Comparison of ENCODE assay signal across 16 mouse cellular contexts in genomic region chr3:59021236-59021635, GRCm38 (mm10). TPM values are rescaled to one million over a fixed set of nuclear protein-coding genes. Genes with fewer than 3 reads are reported as not detected.
DNase-seq lines count a peak whose midpoint lies in the region; ATAC-seq and TF ChIP-seq lines count a peak whose summit lies in the region.
"Had no signal": no experiment of that assay in that cellular context is flagged by ENCODE, and none has a peak within 500 bp of the region (broad histone marks: within the 10 kb centered on the region; RNA-seq: fewer than 3 reads in every experiment).

No protein-coding gene starts in this region.

- no peak for TF ChIP-seq CTCF in midbrain, postnatal 0 days (IDR thresholded peaks at IDR 0.05)
- no peak for TF ChIP-seq CTCF in stomach, postnatal 0 days (IDR thresholded peaks at IDR 0.05; ENCODE audit: low read depth)

- peaks cover 5% of the 10 kb centered on the region for H3K4me1 ChIP-seq in midbrain, embryonic 12.5 days
- H3K4me1 ChIP-seq in midbrain, embryonic 13.5 days (replicated peaks): peaks cover 8% of the 10 kb centered on the region; the same call in 1 of the 2 replicates
- peaks cover 13% of the 10 kb centered on the region for H3K4me1 ChIP-seq in forebrain, embryonic 13.5 days
- H3K4me1 ChIP-seq in midbrain, postnatal 0 days (ENCODE audit: insufficient read depth, low read length): no peaks in the 10 kb centered on the region
- no peaks in the 10 kb centered on the region for H3K4me1 ChIP-seq in stomach, postnatal 0 days (replicated peaks; ENCODE audit: control insufficient read depth, insufficient read depth)

- H3K9me3 ChIP-seq in midbrain, embryonic 12.5 days: no peaks in the 10 kb centered on the region
- H3K9me3 ChIP-seq in midbrain, embryonic 13.5 days: no peaks in the 10 kb centered on the region
- no peaks in the 10 kb centered on the region for H3K9me3 ChIP-seq in forebrain, embryonic 13.5 days (replicated peaks)
- no peaks in the 10 kb centered on the region for H3K9me3 ChIP-seq in midbrain, postnatal 0 days (ENCODE audit: low read length)
- H3K9me3 ChIP-seq in stomach, postnatal 0 days (ENCODE audit: control insufficient read depth, low read length): no peaks in the 10 kb centered on the region
- H3K9me3 ChIP-seq: heart, embryonic 13.5 days had no signal

- H3K4me2 ChIP-seq in midbrain, embryonic 12.5 days (replicated peaks): no peak overlapping the region
- H3K4me2 ChIP-seq in midbrain, embryonic 13.5 days (replicated peaks): no peak overlapping the region
- no peak overlapping the region for H3K4me2 ChIP-seq in forebrain, embryonic 13.5 days
- H3K4me2 ChIP-seq in midbrain, postnatal 0 days (ENCODE audit: low read depth, low read length, poor library complexity, severe bottlenecking): no peak overlapping the region
- no peak overlapping the region for H3K4me2 ChIP-seq in stomach, postnatal 0 days (replicated peaks; ENCODE audit: low read depth)
- H3K4me2 ChIP-seq: heart, embryonic 13.5 days; lung, embryonic 14.5 days had no signal

- no peak for TF ChIP-seq EP300 in stomach, postnatal 0 days (optimal IDR thresholded peaks at IDR 0.05)

- peak; percentile 71 for DNase-seq in cerebellum, adult 9-10 months
- DNase-seq in midbrain, postnatal 0 days (ENCODE audit: low spot score): no peak
- no peak for DNase-seq in stomach, postnatal 0 days (ENCODE audit: low spot score)
- DNase-seq in urinary bladder, postnatal 4 days (ENCODE audit: low spot score in 2 of 2): no peak
- no peak for DNase-seq in embryo, embryonic 9.5 days (ENCODE audit: extremely low spot score)
- DNase-seq: adrenal gland, postnatal 14 days; gastrocnemius, postnatal 14 days; kidney, adult 11 months; lung, embryonic 14.5 days; thymus, adult 2 months had no signal

- no peak overlapping the region for H3K27ac ChIP-seq in midbrain, embryonic 12.5 days (replicated peaks)
- no peak overlapping the region for H3K27ac ChIP-seq in midbrain, embryonic 13.5 days
- no peak overlapping the region for H3K27ac ChIP-seq in forebrain, embryonic 13.5 days
- H3K27ac ChIP-seq in midbrain, postnatal 0 days (ENCODE audit: low read depth, low read length): no peak overlapping the region
- H3K27ac ChIP-seq in stomach, postnatal 0 days (replicated peaks): no peak overlapping the region
- H3K27ac ChIP-seq: heart, embryonic 13.5 days; layer of hippocampus, adult 2 months had no signal

- 62% methylated on average over 8 of the region's 8 CpGs for WGBS in midbrain, embryonic 12.5 days
- 66% methylated on average over 8 of the region's 8 CpGs for WGBS in midbrain, embryonic 13.5 days
- 52% methylated on average over 8 of the region's 8 CpGs for WGBS in forebrain, embryonic 13.5 days
- 57% methylated on average over 8 of the region's 8 CpGs for WGBS in midbrain, postnatal 0 days
- WGBS in stomach, postnatal 0 days: 51% methylated on average over 8 of the region's 8 CpGs

- H3K36me3 ChIP-seq in midbrain, embryonic 12.5 days: no peaks in the 10 kb centered on the region
- H3K36me3 ChIP-seq in midbrain, embryonic 13.5 days: no peaks in the 10 kb centered on the region
- H3K36me3 ChIP-seq in forebrain, embryonic 13.5 days (ENCODE audit: poor library complexity, severe bottlenecking): no peaks in the 10 kb centered on the region
- H3K36me3 ChIP-seq in midbrain, postnatal 0 days (ENCODE audit: insufficient read depth, low read length): no peaks in the 10 kb centered on the region
- H3K36me3 ChIP-seq in stomach, postnatal 0 days (ENCODE audit: control insufficient read depth, insufficient read depth, low read length): no peaks in the 10 kb centered on the region
- H3K36me3 ChIP-seq: heart, embryonic 13.5 days had no signal

- H3K9ac ChIP-seq in midbrain, embryonic 12.5 days (replicated peaks): no peak overlapping the region
- H3K9ac ChIP-seq in midbrain, embryonic 13.5 days (replicated peaks): no peak overlapping the region
- H3K9ac ChIP-seq in forebrain, embryonic 13.5 days: peak overlapping the region; percentile 41; the same call in 1 of the 2 replicates
- 0 out of 2 replicates have a peak overlapping the region, but pooled peaks have one; percentile 20 for H3K9ac ChIP-seq in midbrain, postnatal 0 days (replicated peaks; ENCODE audit: low read length, poor library complexity, severe bottlenecking)
- no peak overlapping the region for H3K9ac ChIP-seq in stomach, postnatal 0 days (ENCODE audit: low read length)
- H3K9ac ChIP-seq: heart, embryonic 13.5 days; lung, embryonic 14.5 days had no signal

- H3K27me3 ChIP-seq in midbrain, embryonic 12.5 days: no peaks in the 10 kb centered on the region
- H3K27me3 ChIP-seq in midbrain, embryonic 13.5 days: no peaks in the 10 kb centered on the region
- no peaks in the 10 kb centered on the region for H3K27me3 ChIP-seq in forebrain, embryonic 13.5 days
- H3K27me3 ChIP-seq in midbrain, postnatal 0 days (ENCODE audit: insufficient read depth, low read length): no peaks in the 10 kb centered on the region
- H3K27me3 ChIP-seq in stomach, postnatal 0 days (ENCODE audit: control insufficient read depth, insufficient read depth, low read length): no peaks in the 10 kb centered on the region
- H3K27me3 ChIP-seq: heart, embryonic 13.5 days had no signal

- peak; percentile 48; the same call in 1 of the 2 replicates for ATAC-seq in midbrain, embryonic 12.5 days (ENCODE audit: low FRiP score, low read depth)
- ATAC-seq in midbrain, embryonic 13.5 days: no peak
- ATAC-seq in forebrain, embryonic 13.5 days: peak; percentile 44
- ATAC-seq in midbrain, postnatal 0 days (ENCODE audit: low FRiP score): no peak
- no peak for ATAC-seq in stomach, postnatal 0 days (ENCODE audit: low FRiP score, low TSS enrichment)

- no peak overlapping the region for H3K4me3 ChIP-seq in midbrain, embryonic 12.5 days
- no peak overlapping the region for H3K4me3 ChIP-seq in midbrain, embryonic 13.5 days (replicated peaks)
- H3K4me3 ChIP-seq in forebrain, embryonic 13.5 days: no peak overlapping the region
- no peak overlapping the region for H3K4me3 ChIP-seq in midbrain, postnatal 0 days (ENCODE audit: low read depth, low read length)
- no peak overlapping the region for H3K4me3 ChIP-seq in stomach, postnatal 0 days (ENCODE audit: low read depth, low read length)
- H3K4me3 ChIP-seq: erythroblast, embryonic 14.5 days; heart, embryonic 13.5 days; layer of hippocampus, adult 2 months had no signal

RNA-seq across cellular contexts. Expression of gene Med12l, which starts 15.6 kb away (rescaled TPM):
- polyA plus RNA-seq in midbrain, embryonic 12.5 days (2016; fragmentation: Nextera tagmentation; extraction: Ambion mirVana): 4.4 and 4.7 TPM in 2 replicates
- 4.0 and 4.4 TPM in 2 replicates for polyA plus RNA-seq in midbrain, embryonic 13.5 days (2015; fragmentation: Nextera tagmentation; extraction: Ambion mirVana)
- polyA plus RNA-seq in forebrain, embryonic 13.5 days (2015; fragmentation: Nextera tagmentation; extraction: Ambion mirVana): 3.5 and 3.7 TPM in 2 replicates
- total RNA-seq in midbrain, postnatal 0 days (2014; rRNA removed): 23.0 and 25.8 TPM in 2 replicates
- polyA plus RNA-seq in midbrain, postnatal 0 days (2015; fragmentation: Nextera tagmentation; extraction: Ambion mirVana): 3.0 and 3.7 TPM in 2 replicates
- polyA plus RNA-seq in stomach, postnatal 0 days (2015; fragmentation: Nextera tagmentation; extraction: Ambion mirVana): 0.25 and 0.39 TPM in 2 replicates
- polyA plus RNA-seq: erythroblast, embryonic 14.5 days had no signal

Comparison
In these comparisons a context has a peak if more than half of its experiments do, and no peak if none do; other contexts are left out.
1. ATAC-seq: peak in midbrain, embryonic 12.5 days (single experiment) and forebrain, embryonic 13.5 days (single experiment); none in midbrain, embryonic 13.5 days (single experiment), midbrain, postnatal 0 days (single experiment) and stomach, postnatal 0 days (single experiment).
2. H3K9ac ChIP-seq: peak in forebrain, embryonic 13.5 days (single experiment) and midbrain, postnatal 0 days (single experiment); none in midbrain, embryonic 12.5 days (single experiment), midbrain, embryonic 13.5 days (single experiment) and stomach, postnatal 0 days (single experiment).